Mouse (Mus musculus) liver, embryonic 11.5 days (tissue): Measurements from ENCODE around the gene Gm3264. TPM values are rescaled to one million over a fixed set of nuclear protein-coding genes. Genes with fewer than 3 reads are reported as not detected.
"Not testable (repeated sequence)": the region's sequence is repeated elsewhere in the genome, so short reads cannot be mapped to it uniquely, and the experiment has no call there.

Source experiments
- ATAC-seq: fragments of 200-750 bp; cut with Nextera tagmentation; replicated peaks from 2 replicates; pipeline ENCODE4 v1.8.0; 2017; ENCODE audit warnings: moderate number of reproducible peaks, mild to moderate bottlenecking, moderate TSS enrichment, moderate library complexity; ENCODE audit not compliant: low FRiP score
- DNase-seq: peaks from one replicate; pipeline ENCODE4 v3.0.0-alpha.2; 2017; ENCODE audit warnings: low spot score
- H3K27ac ChIP-seq: fragments of 300-500 bp; sonication (generic); 2 replicates; pipeline ENCODE4 v1.5.1; 2014; ENCODE audit warnings: mild to moderate bottlenecking, low read depth, low read length, control low read depth
- H3K27me3 ChIP-seq: fragments of 300-500 bp; sonication (generic); replicated peaks from 2 replicates; pipeline ENCODE4 v1.6.1; 2014; ENCODE audit warnings: low read length, mixed read lengths; ENCODE audit not compliant: control insufficient read depth, insufficient read depth
- H3K36me3 ChIP-seq: fragments of 300-500 bp; sonication (generic); 2 replicates; pipeline ENCODE4 v1.6.1; 2014; ENCODE audit warnings: mild to moderate bottlenecking, low read length, moderate library complexity, mixed read lengths; ENCODE audit not compliant: control insufficient read depth, insufficient read depth
- H3K4me1 ChIP-seq: fragments of 300-500 bp; sonication (generic); replicated peaks from 2 replicates; pipeline ENCODE4 v1.6.1; 2014; ENCODE audit warnings: low read length, mixed read lengths; ENCODE audit not compliant: control insufficient read depth, insufficient read depth
- H3K4me2 ChIP-seq: fragments of 300-500 bp; sonication (generic); 2 replicates; pipeline ENCODE4 v1.6.1; 2014; ENCODE audit warnings: mild to moderate bottlenecking, control low read depth, moderate library complexity
- H3K4me3 ChIP-seq: fragments of 300-500 bp; sonication (generic); 2 replicates; pipeline ENCODE4 v1.5.1; 2014; ENCODE audit warnings: low read depth, low read length, control low read depth
- H3K9ac ChIP-seq: fragments of 300-500 bp; sonication (generic); 2 replicates; pipeline ENCODE4 v1.6.1; 2014; ENCODE audit warnings: low read depth, low read length, control low read depth
- H3K9me3 ChIP-seq: fragments of 300-500 bp; sonication (generic); 2 replicates; pipeline ENCODE4 v1.6.1; 2016; ENCODE audit warnings: low read length, inconsistent platforms, mixed read lengths; ENCODE audit not compliant: control insufficient read depth
- WGBS: fragments of 180-500 bp; shearing (Covaris S2); extraction: QIAGEN DNeasy Blood & Tissue Kit; methylation state at CpG from one replicate; pipeline ENCODE4 v1.1.7; 2014; 5-methylcytosine and 5-hydroxymethylcytosine counted together
- polyA plus RNA-seq: library from polyadenylated mRNA; unstranded; fragments of >200 nt; fragmentation: Nextera tagmentation; extraction: Ambion mirVana; gene quantifications from 2 replicates; pipeline ENCODE4 v1.2.1, GENCODE M21; 2014

The Gm3264 gene
- polyA plus RNA-seq, result 0.23 TPM in 1 of 2 replicates, not detected in the other

- peak within 1 kb of the TSS; percentile 39 for H3K4me2 ChIP-seq
- WGBS, result 8% methylated on average over 27 of the region's 59 CpGs
- not testable (repeated sequence) for H3K4me1 ChIP-seq, H3K36me3 ChIP-seq, H3K9me3 ChIP-seq, H3K27me3 ChIP-seq, ATAC-seq, H3K27ac ChIP-seq, H3K4me3 ChIP-seq, H3K9ac ChIP-seq
- peak; percentile 16 for DNase-seq
These were observed at the start of gene Gm3264 for GRCm38 (mm10) chr14:4855299-4855980. Gene Gm3264, plus strand, starts transcription at chr14:4855576.

DNA sequence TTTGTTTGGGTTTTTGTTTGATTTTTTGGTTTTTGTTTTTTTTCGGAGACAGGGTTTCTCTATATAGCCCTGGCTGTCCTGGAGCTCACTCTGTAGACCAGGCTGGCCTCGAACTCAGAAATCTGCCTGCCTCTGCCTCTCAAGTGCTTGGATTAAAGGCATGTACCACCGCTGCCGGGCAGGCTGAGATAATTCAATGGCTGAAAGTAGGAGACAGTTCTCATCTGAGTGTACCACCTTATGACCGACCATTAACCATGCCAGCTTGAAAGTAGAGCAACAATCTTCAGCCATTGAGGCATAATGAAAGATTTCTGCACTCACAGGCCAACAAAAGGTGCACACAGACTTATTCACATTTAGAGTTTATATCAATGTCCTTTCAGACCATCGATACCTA is 49.0 kb upstream of the Gm3264 start:
- WGBS, result 76% methylated on average over 6 of the region's 6 CpGs
- H3K27ac ChIP-seq, H3K27me3 ChIP-seq, H3K9me3 ChIP-seq, H3K4me3 ChIP-seq, ATAC-seq, H3K9ac ChIP-seq, DNase-seq, H3K36me3 ChIP-seq, H3K4me2 ChIP-seq, H3K4me1 ChIP-seq: not testable (repeated sequence)

- not testable (repeated sequence) for H3K4me1 ChIP-seq, H3K36me3 ChIP-seq, H3K4me3 ChIP-seq, H3K27ac ChIP-seq, H3K9me3 ChIP-seq, H3K9ac ChIP-seq, ATAC-seq, H3K4me2 ChIP-seq, DNase-seq, H3K27me3 ChIP-seq
- 80% methylated on average over 4 of the region's 7 CpGs for WGBS
These were observed 33.4 kb upstream of the Gm3264 start for GRCm38 (mm10) chr14:4821950-4822349.

DNA sequence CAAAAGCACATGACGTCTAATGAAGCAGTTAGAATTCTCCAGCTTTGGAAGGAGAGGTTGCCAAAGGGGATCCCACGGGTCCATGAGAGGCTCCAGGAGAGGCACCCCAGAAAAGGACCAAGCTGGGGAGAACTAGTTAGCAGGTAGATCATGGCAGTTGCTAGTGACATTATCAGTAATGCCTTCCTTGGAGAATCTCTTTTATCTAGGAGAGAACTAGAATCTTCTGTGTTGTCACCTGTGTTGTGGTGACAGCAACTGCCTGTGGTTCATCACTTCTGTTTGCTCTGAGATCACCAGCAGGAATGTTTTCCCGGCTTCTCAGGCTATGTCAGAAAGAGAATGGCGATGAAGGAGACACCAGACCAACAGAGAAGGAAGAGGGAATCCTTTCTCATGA is 17.6 kb upstream of the Gm3264 start, which contains the start of gene Gm3269:
Gene Gm3269, plus strand, starts transcription at position 301 of the 400 bp plus-strand sequence.
- not testable (repeated sequence) for ATAC-seq, H3K27ac ChIP-seq, DNase-seq, H3K9me3 ChIP-seq, H3K9ac ChIP-seq, H3K4me2 ChIP-seq, H3K36me3 ChIP-seq, H3K4me3 ChIP-seq, H3K27me3 ChIP-seq, H3K4me1 ChIP-seq
- no CpG with 5 or more reads among the region's 4 CpGs for WGBS

DNA sequence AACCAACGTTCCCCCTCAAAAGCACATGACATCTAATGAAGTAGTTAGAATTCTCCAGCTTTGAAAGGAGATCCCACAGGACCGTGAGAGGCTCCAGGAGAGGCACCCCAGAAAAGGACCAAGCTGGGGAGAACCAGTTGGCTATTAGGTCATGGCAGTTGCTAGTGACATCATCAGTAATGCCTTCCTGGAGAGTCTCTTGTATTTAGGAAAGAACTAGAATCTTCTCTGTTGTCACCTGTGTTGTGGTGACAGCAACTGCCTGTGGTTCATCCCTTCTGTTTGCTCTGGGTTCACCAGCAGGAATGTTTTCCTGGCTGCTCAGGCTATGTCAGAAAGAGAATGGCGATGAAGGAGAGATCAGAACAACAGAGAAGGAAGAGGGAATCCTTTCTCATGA is 36.7 kb downstream of the Gm3264 start, which contains the start of gene Gm3278:
Gene Gm3278, plus strand, starts transcription at position 301 of the 400 bp plus-strand sequence.
- H3K27me3 ChIP-seq, H3K9ac ChIP-seq, ATAC-seq, H3K9me3 ChIP-seq, H3K36me3 ChIP-seq, H3K4me1 ChIP-seq, H3K4me2 ChIP-seq, H3K27ac ChIP-seq, H3K4me3 ChIP-seq, DNase-seq: not testable (repeated sequence)
- WGBS, result 60% methylated on average over 1 of the region's 3 CpGs

Other genes starting within 250 kb of the Gm3264 start
- not detected in 2 replicates for gene Gm8159, start 223.2 kb upstream of the Gm3264 start, polyA plus RNA-seq
- gene Gm3239, start 191.4 kb upstream of the Gm3264 start, polyA plus RNA-seq, result not detected in 2 replicates
- not detected in 2 replicates for gene Gm7876, start 146.3 kb upstream of the Gm3264 start, polyA plus RNA-seq
- gene Gm3252, start 128.8 kb upstream of the Gm3264 start, polyA plus RNA-seq, result not detected in 2 replicates
- not detected in 2 replicates for gene Gm9602, start 79.2 kb upstream of the Gm3264 start, polyA plus RNA-seq
- not detected in 2 replicates for gene Gm3269, start 17.5 kb upstream of the Gm3264 start, polyA plus RNA-seq
- gene Gm3278, start 36.8 kb downstream of the Gm3264 start, polyA plus RNA-seq, result not detected in 2 replicates
- not detected in 2 replicates for gene Gm8297, start 128.4 kb downstream of the Gm3264 start, polyA plus RNA-seq
- gene Gm3298, start 160.3 kb downstream of the Gm3264 start, polyA plus RNA-seq, result not detected in 2 replicates
- gene 4930555G01Rik, start 195.1 kb downstream of the Gm3264 start, polyA plus RNA-seq, result not detected in 2 replicates
- gene Gm8281, start 215.5 kb downstream of the Gm3264 start, polyA plus RNA-seq, result 0.35 and 0.38 TPM in 2 replicates